Mouse (Mus musculus): ENCODE data around the gene Plpp3. TPM values are rescaled to one million over a fixed set of nuclear protein-coding genes. Genes with fewer than 3 reads are reported as not detected.
"Not testable (repeated sequence)": the region's sequence is repeated elsewhere in the genome, so short reads cannot be mapped to it uniquely, and the experiment has no call there.

The Plpp3 gene
- total and polyA plus RNA-seq, 3 experiments, result not detected

DNA sequence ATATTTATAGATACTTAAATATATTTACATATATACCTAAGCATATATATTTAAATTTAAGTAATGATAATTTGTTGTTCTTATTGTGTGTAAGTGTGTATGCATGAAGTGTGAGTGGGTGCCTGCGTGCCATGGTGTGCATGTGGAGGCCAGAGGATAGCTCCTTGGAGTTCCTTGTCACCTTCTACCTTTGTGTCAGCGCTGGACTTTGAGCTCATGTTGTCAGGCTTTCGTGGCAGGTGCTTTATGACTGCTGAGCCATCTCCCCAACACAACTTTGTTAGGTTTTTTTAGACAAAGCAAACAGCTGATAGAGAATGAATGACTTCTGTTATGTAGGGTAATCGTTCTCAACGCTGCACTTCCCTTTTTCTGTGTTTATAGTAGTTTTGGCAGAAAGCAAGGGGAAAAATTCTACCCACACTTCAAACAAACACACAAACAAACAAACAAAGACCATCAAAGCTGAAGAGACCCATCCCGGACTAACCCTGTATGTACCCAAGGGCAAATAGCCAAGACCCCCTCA is 111.1 kb downstream of the Plpp3 start:
- H3K4me3 ChIP-seq (ENCODE audit: control insufficient read depth in 1 of 2, insufficient read depth in 1 of 2, low read depth in 2 of 2, low read length in 2 of 2), result no peak overlapping the region
- no peaks in the 10 kb centered on the region for H3K9me3 ChIP-seq (replicated peaks; ENCODE audit: insufficient read depth, low read length)
- H3K9ac ChIP-seq (ENCODE audit: control insufficient read depth, low read depth, low read length, poor library complexity, severe bottlenecking), result no peak overlapping the region
- H3K4me1 ChIP-seq (ENCODE audit: control insufficient read depth in 1 of 2, insufficient read depth in 2 of 2, low read length in 2 of 2), result no peaks in the 10 kb centered on the region; a peak in 1 of 4 replicates
- peak; percentile 57 for DNase-seq (ENCODE audit: low read depth, low spot score)
- H3K36me3 ChIP-seq (ENCODE audit: control insufficient read depth in 1 of 2, insufficient read depth in 2 of 2, low read length in 2 of 2), result no peaks in the 10 kb centered on the region
- no peaks in the 10 kb centered on the region for H3K27me3 ChIP-seq (ENCODE audit: control insufficient read depth in 1 of 2, insufficient read depth in 2 of 2, low read length in 2 of 2)
- no peaks in the 10 kb centered on the region for H3K79me2 ChIP-seq (ENCODE audit: control insufficient read depth, insufficient read depth, low read length, poor library complexity)
- H3K27ac ChIP-seq (ENCODE audit: control insufficient read depth, low read depth, low read length), result peak overlapping the region; percentile 41; the same call in 1 of the 2 replicates
- TF ChIP-seq SIN3A (IDR thresholded peaks at IDR 0.05; ENCODE audit: low read length) (0 out of 2 replicates have a peak, but pooled peaks have one; percentile 34), EP300 (IDR thresholded peaks at IDR 0.05; ENCODE audit: low read depth in 1 of 2, low read length in 2 of 2) (peak in 1 of 2 experiments; percentile 46; a peak in 2 of 4 replicates), ZNF384 (IDR thresholded peaks at IDR 0.05; ENCODE audit: low read depth, low read length) (peak; percentile 48), BHLHE40 (IDR thresholded peaks at IDR 0.05; ENCODE audit: borderline replicate concordance, low read depth, low read length) (no peak), USF2 (IDR thresholded peaks at IDR 0.05; ENCODE audit: borderline replicate concordance in 1 of 2, insufficient read depth in 1 of 2, low read depth in 1 of 2, low read length in 2 of 2) (no peak), E2F4 (IDR thresholded peaks at IDR 0.05; ENCODE audit: borderline replicate concordance, low read depth, low read length) (no peak), ZMIZ1 (IDR thresholded peaks at IDR 0.05; ENCODE audit: low read depth, low read length) (no peak), MXI1 (IDR thresholded peaks at IDR 0.05; ENCODE audit: low read depth, low read length) (no peak), ETS1 (IDR thresholded peaks at IDR 0.05; ENCODE audit: low read depth, low read length) (peak; percentile 83)

GRCm38 (mm10) chr4:105269398-105269797 is 112.3 kb downstream of the Plpp3 start:
- H3K27ac ChIP-seq (ENCODE audit: control insufficient read depth, low read depth, low read length); H3K9me3 ChIP-seq (replicated peaks; ENCODE audit: insufficient read depth, low read length); H3K9ac ChIP-seq (ENCODE audit: control insufficient read depth, low read depth, low read length, poor library complexity, severe bottlenecking); H3K36me3 ChIP-seq (ENCODE audit: control insufficient read depth in 1 of 2, insufficient read depth in 2 of 2, low read length in 2 of 2); H3K27me3 ChIP-seq (ENCODE audit: control insufficient read depth in 1 of 2, insufficient read depth in 2 of 2, low read length in 2 of 2); DNase-seq (ENCODE audit: low read depth, low spot score); H3K79me2 ChIP-seq (ENCODE audit: control insufficient read depth, insufficient read depth, low read length, poor library complexity); H3K4me3 ChIP-seq (ENCODE audit: control insufficient read depth in 1 of 2, insufficient read depth in 1 of 2, low read depth in 2 of 2, low read length in 2 of 2); H3K4me1 ChIP-seq (ENCODE audit: control insufficient read depth in 1 of 2, insufficient read depth in 2 of 2, low read length in 2 of 2): not testable (repeated sequence)

DNA sequence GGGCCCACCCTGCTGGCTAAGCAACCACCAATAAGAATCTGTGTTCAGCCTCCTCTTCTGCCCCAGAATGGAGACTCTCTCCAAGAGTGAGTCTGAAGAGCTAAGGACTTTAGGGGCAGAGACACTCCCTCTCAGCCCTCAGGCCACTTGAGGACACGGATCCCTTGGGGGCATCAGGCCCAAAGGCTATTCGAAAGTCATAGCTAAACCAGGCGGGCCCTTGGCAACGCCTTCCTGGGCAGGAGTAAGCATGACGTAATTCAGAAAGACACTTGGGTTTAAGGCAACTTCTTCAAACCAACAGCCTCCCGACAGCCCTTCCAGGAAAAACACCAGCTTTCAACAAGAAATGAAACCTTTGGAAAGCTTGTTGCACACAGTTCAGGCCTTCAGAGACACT is 114.0 kb downstream of the Plpp3 start:
- DNase-seq (ENCODE audit: low read depth, low spot score), result no peak
- no peaks in the 10 kb centered on the region for H3K9me3 ChIP-seq (replicated peaks; ENCODE audit: insufficient read depth, low read length)
- TF ChIP-seq EP300 (IDR thresholded peaks at IDR 0.05; ENCODE audit: low read depth in 1 of 2, low read length in 2 of 2) (no peak), NRF1 (IDR thresholded peaks at IDR 0.05; ENCODE audit: insufficient read depth, low read depth, low read length, poor library complexity, severe bottlenecking) (no peak), JUND (IDR thresholded peaks at IDR 0.05; ENCODE audit: low read depth, low read length) (no peak), KAT2A (conservative IDR thresholded peaks at IDR 0.05; ENCODE audit: low read depth, low read length) (no peak), ZC3H11A (IDR thresholded peaks at IDR 0.05; ENCODE audit: low read depth, low read length) (no peak), BHLHE40 (IDR thresholded peaks at IDR 0.05; ENCODE audit: borderline replicate concordance, low read depth, low read length) (no peak), CHD2 (IDR thresholded peaks at IDR 0.05; ENCODE audit: low read length) (no peak), ZMIZ1 (IDR thresholded peaks at IDR 0.05; ENCODE audit: low read depth, low read length) (no peak), ZKSCAN1 (IDR thresholded peaks at IDR 0.05; ENCODE audit: low read depth, low read length) (no peak), CTCF (IDR thresholded peaks at IDR 0.05 in 2 of 3, conservative IDR thresholded peaks at IDR 0.05 in 1 of 3; ENCODE audit: control insufficient read depth in 1 of 3, insufficient read depth in 1 of 3, low read depth in 2 of 3, low read length in 3 of 3, poor library complexity in 1 of 3, severe bottlenecking in 1 of 3) (no peak), RAD21 (IDR thresholded peaks at IDR 0.05; ENCODE audit: low read depth, low read length) (no peak), TAL1 (IDR thresholded peaks at IDR 0.05; ENCODE audit: low read length) (no peak)

More for the DNA sequence above, 114.0 kb downstream of the Plpp3 start:
- Histone ChIP-seq H3K27ac (ENCODE audit: control insufficient read depth, low read depth, low read length) (no peak overlapping the region), H3K27me3 (ENCODE audit: control insufficient read depth in 1 of 2, insufficient read depth in 2 of 2, low read length in 2 of 2) (no peaks in the 10 kb centered on the region), H3K79me2 (ENCODE audit: control insufficient read depth, insufficient read depth, low read length, poor library complexity) (no peaks in the 10 kb centered on the region), H3K4me3 (ENCODE audit: control insufficient read depth in 1 of 2, insufficient read depth in 1 of 2, low read depth in 2 of 2, low read length in 2 of 2) (no peak overlapping the region), H3K4me1 (ENCODE audit: control insufficient read depth in 1 of 2, insufficient read depth in 2 of 2, low read length in 2 of 2) (peaks cover 0 to 8% of the 10 kb centered on the region in 2 experiments), H3K36me3 (ENCODE audit: control insufficient read depth in 1 of 2, insufficient read depth in 2 of 2, low read length in 2 of 2) (peaks cover 0 to 2% of the 10 kb centered on the region in 2 experiments; a peak in 2 of 4 replicates), H3K9ac (ENCODE audit: control insufficient read depth, low read depth, low read length, poor library complexity, severe bottlenecking) (no peak overlapping the region)
